Mouse (Mus musculus): ENCODE data around the gene Olfr44.

DNA sequence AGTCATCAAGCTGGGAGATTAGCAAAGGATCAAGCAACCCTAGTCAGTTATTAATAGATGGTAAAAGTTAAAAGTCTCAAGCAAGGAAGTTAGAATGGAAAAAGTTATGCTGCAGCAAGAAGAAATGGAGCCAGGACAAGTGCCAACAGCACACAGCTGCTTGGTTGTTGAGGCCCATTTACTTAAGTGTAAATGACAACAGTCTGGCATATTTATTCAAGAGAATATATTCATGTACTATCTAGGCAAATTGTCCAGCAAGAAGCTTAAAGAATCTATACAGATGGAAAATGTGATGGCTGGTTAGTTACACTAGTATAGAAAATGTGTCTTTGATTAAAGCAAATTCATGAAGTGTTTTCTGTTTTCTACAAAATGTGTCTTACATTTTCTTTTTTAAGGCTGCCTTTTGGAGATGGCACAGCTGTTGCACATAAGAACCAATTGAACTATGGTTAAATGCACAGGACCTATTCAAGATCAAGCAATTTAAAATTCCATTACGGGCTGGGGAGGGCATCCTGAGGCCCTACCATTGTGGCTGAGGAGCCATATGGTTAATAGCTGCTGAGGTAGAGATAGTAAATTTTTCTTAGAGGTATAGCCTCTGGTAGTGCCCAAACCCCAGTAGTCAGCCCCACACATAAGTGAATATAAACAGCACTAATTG, 30.0 kb upstream of the Olfr44 start:
- TF ChIP-seq POLR2A (IDR thresholded peaks at IDR 0.05; ENCODE audit: borderline replicate concordance, insufficient read depth, low read length) (no peak), CTCF (IDR thresholded peaks at IDR 0.05; ENCODE audit: borderline replicate concordance, insufficient read depth, low read depth, low read length) (no peak)
